Mouse (Mus musculus) T-helper 17 cell (primary cell): ENCODE results near the gene Crlf1.

ENCODE experiments used
- in situ Hi-C, 2 experiments: fragments of 300-600 bp; cut with MboI, MseI; formaldehyde crosslinking; loops; 1 replicate in 1 of 2; 2 replicates in 1 of 2; pipeline ENCODE4 v1.15.1; 2025; ENCODE audit warnings: high pct_unique_total_duplicates in 2 of 2

The Crlf1 gene

GRCm38 (mm10) chr8:70492664-70493640, at the start of gene Crlf1:
Crlf1 (plus strand) TSS chr8:70493158.
- in situ Hi-C loops, result loop anchor here in 1 of 2 experiments (5.0 kb wide), 1 partner anchor 116 kb away; no protein-coding TSS in a partner anchor

GRCm38 (mm10) chr8:70443326-70443725, 49.6 kb upstream of the Crlf1 start:
- in situ Hi-C loops, result no loop called here

GRCm38 (mm10) chr8:70445988-70446387, 47.0 kb upstream of the Crlf1 start:
- in situ Hi-C loops, result loop anchor here in 1 of 2 experiments (5.0 kb wide), 1 partner anchor 41 kb away; the partner anchor contains the start of gene Tmem59l

- in situ Hi-C loops, result loop anchor here in 1 of 2 experiments (5.0 kb wide), 1 partner anchor 39 kb away; the partner anchor contains the start of gene Tmem59l
Observed at GRCm38 (mm10) chr8:70447639-70448420, 45.1 kb upstream of the Crlf1 start.

- in situ Hi-C loops, result no loop called here
Observed at GRCm38 (mm10) chr8:70452196-70452966, 40.6 kb upstream of the Crlf1 start.

GRCm38 (mm10) chr8:70453852-70454251, 39.1 kb upstream of the Crlf1 start:
- in situ Hi-C loops, result no loop called here

GRCm38 (mm10) chr8:70456996-70457395, 36.0 kb upstream of the Crlf1 start:
- in situ Hi-C loops, result no loop called here

- in situ Hi-C loops, result no loop called here
Observed at GRCm38 (mm10) chr8:70457882-70458281, 35.1 kb upstream of the Crlf1 start.

GRCm38 (mm10) chr8:70458462-70458861, 34.5 kb upstream of the Crlf1 start:
- in situ Hi-C loops, result no loop called here

- in situ Hi-C loops, result no loop called here
Observed at GRCm38 (mm10) chr8:70459636-70460035, 33.3 kb upstream of the Crlf1 start.

GRCm38 (mm10) chr8:70460199-70460598, 32.8 kb upstream of the Crlf1 start:
- in situ Hi-C loops, result no loop called here

- in situ Hi-C loops, result no loop called here
Observed at GRCm38 (mm10) chr8:70460606-70461005, 32.4 kb upstream of the Crlf1 start.

- in situ Hi-C loops, result no loop called here
Observed at GRCm38 (mm10) chr8:70461765-70462515, 31.0 kb upstream of the Crlf1 start.

GRCm38 (mm10) chr8:70462516-70462813, 30.5 kb upstream of the Crlf1 start:
- in situ Hi-C loops, result no loop called here

GRCm38 (mm10) chr8:70463306-70463705, 29.7 kb upstream of the Crlf1 start:
- in situ Hi-C loops, result no loop called here

GRCm38 (mm10) chr8:70464162-70464561, 28.8 kb upstream of the Crlf1 start:
- in situ Hi-C loops, result no loop called here

GRCm38 (mm10) chr8:70465701-70466100, 27.3 kb upstream of the Crlf1 start:
- in situ Hi-C loops, result no loop called here

- in situ Hi-C loops, result no loop called here
Observed at GRCm38 (mm10) chr8:70466305-70466704, 26.7 kb upstream of the Crlf1 start.

GRCm38 (mm10) chr8:70466771-70467170, 26.2 kb upstream of the Crlf1 start:
- in situ Hi-C loops, result no loop called here

- in situ Hi-C loops, result no loop called here
Observed at GRCm38 (mm10) chr8:70467229-70467725, 25.7 kb upstream of the Crlf1 start.

GRCm38 (mm10) chr8:70467907-70468306, 25.1 kb upstream of the Crlf1 start:
- in situ Hi-C loops, result no loop called here
